Mouse (Mus musculus) myocyte (in vitro differentiated cells): ENCODE measurements at regions not wholly inside any gene's neighbourhood (a gene's known extent, or its start where the extent isn't known, plus 50 kb on each side); places are given as distances from the start of the nearest gene placed in this dataset.

Source experiments
- H3K27me3 ChIP-seq: one replicate; pipeline ENCODE4 v1.6.1; 2011; ENCODE audit not compliant: control insufficient read depth, insufficient read depth, insufficient read length
- H3K36me3 ChIP-seq: one replicate; pipeline ENCODE4 v1.6.1; 2011; ENCODE audit not compliant: control insufficient read depth, insufficient read depth
- H3K4me2 ChIP-seq: one replicate; pipeline ENCODE4 v1.6.1; 2011; ENCODE audit warnings: low read depth, control low read depth
- H3K4me3 ChIP-seq: one replicate; pipeline ENCODE4 v1.5.1; 2011; ENCODE audit warnings: mild to moderate bottlenecking, control low read depth, moderate library complexity
- H3K79me2 ChIP-seq: one replicate; pipeline ENCODE4 v1.6.1; 2011; ENCODE audit not compliant: control insufficient read depth, insufficient read depth
- H3ac ChIP-seq: one replicate; pipeline ENCODE4 v1.6.1; 2011; ENCODE audit not compliant: control insufficient read depth, insufficient read length
- CEBPB ChIP-seq: IDR thresholded peaks from 2 replicates; pipeline ENCODE4 v1.6.1; 2011; ENCODE audit warnings: mild to moderate bottlenecking, moderate library complexity; ENCODE audit not compliant: poor library complexity, insufficient read depth, severe bottlenecking
- E2F4 ChIP-seq: IDR thresholded peaks from one replicate; pipeline ENCODE4 v1.6.1; 2011; ENCODE audit warnings: mild to moderate bottlenecking, control low read depth, moderate library complexity; ENCODE audit not compliant: insufficient read depth
- MAX ChIP-seq: IDR thresholded peaks from one replicate; pipeline ENCODE4 v1.6.1; 2011; ENCODE audit warnings: low read depth, mild to moderate bottlenecking, control low read depth
- MYOD1 ChIP-seq, 3 experiments: IDR thresholded peaks; one replicate each; pipeline ENCODE4 v1.6.1; 2011; ENCODE audit warnings: control low read depth in 2 of 3, low read depth in 2 of 3, mild to moderate bottlenecking in 2 of 3, moderate library complexity in 1 of 3; ENCODE audit not compliant: insufficient read length in 2 of 3, control insufficient read depth in 1 of 3
- MYOG ChIP-seq, 3 experiments: IDR thresholded peaks; one replicate each; pipeline ENCODE4 v1.6.1; 2011; ENCODE audit warnings: control low read depth in 2 of 3, low read depth in 2 of 3, mild to moderate bottlenecking in 2 of 3; ENCODE audit not compliant: insufficient read length in 2 of 3, control insufficient read depth in 1 of 3, insufficient read depth in 1 of 3
- POLR2A ChIP-seq: IDR thresholded peaks from one replicate; pipeline ENCODE4 v1.6.1; 2011; ENCODE audit warnings: low read depth, mild to moderate bottlenecking, control low read depth, moderate library complexity; ENCODE audit not compliant: insufficient read length
- POLR2AphosphoS2 ChIP-seq: IDR thresholded peaks from one replicate; pipeline ENCODE4 v1.6.1; 2011; ENCODE audit warnings: low read depth, control low read depth; ENCODE audit not compliant: insufficient read length
- REST ChIP-seq: IDR thresholded peaks from one replicate; pipeline ENCODE4 v1.6.1; 2011; ENCODE audit warnings: mild to moderate bottlenecking, control low read depth, moderate library complexity; ENCODE audit not compliant: insufficient read depth, insufficient read length
- SRF ChIP-seq: IDR thresholded peaks from one replicate; pipeline ENCODE4 v1.6.1; 2011; ENCODE audit warnings: low read depth; ENCODE audit not compliant: control insufficient read depth, insufficient read length
- TCF12 ChIP-seq: IDR thresholded peaks from one replicate; pipeline ENCODE4 v1.6.1; 2011; ENCODE audit warnings: mild to moderate bottlenecking, control low read depth; ENCODE audit not compliant: poor library complexity, insufficient read depth, severe bottlenecking
- TCF3 ChIP-seq: IDR thresholded peaks from one replicate; pipeline ENCODE4 v1.6.1; 2011; ENCODE audit warnings: low read depth, control low read depth; ENCODE audit not compliant: insufficient read length
- USF1 ChIP-seq: IDR thresholded peaks from one replicate; pipeline ENCODE4 v1.6.1; 2011; ENCODE audit warnings: low read depth, mild to moderate bottlenecking, control low read depth, moderate library complexity

DNA sequence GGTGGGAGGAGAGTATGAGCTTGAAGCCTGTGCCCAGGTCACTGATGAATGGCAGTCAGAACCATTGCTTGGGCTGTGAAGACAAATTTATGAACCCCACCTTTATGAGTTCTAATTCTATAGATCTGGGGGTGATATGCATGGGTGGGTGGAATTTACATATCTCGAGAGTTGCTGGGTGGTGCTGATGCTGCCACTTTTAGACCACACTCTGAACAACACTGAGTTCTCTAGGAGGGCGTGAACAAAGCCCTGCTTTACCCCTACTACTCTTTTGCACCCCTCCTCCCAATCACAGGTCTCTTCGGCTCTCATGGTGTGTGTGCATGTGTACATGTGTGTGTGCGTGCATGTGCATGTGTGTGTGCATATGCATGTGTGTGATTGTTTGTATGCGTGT lies 281.2 kb upstream of the Smarca2 start:
- no peak overlapping the region for H3ac ChIP-seq
- H3K27me3 ChIP-seq = no peaks in the 10 kb centered on the region
- no peaks in the 10 kb centered on the region for H3K79me2 ChIP-seq
- no peak overlapping the region for H3K4me3 ChIP-seq
- no peak for TF ChIP-seq CEBPB
- no peak for TF ChIP-seq MAX
- TF ChIP-seq POLR2AphosphoS2 = no peak
- no peak for TF ChIP-seq MYOD1 (IDR thresholded peaks at IDR 0.05; ENCODE audit: control insufficient read depth in 1 of 3, insufficient read length in 2 of 3, low read depth in 2 of 3)
- TF ChIP-seq USF1 = no peak
- no peak for TF ChIP-seq SRF
- TF ChIP-seq TCF3 = no peak
- TF ChIP-seq E2F4 = no peak
- no peak for TF ChIP-seq REST
- no peak for TF ChIP-seq POLR2A
- TF ChIP-seq MYOG (IDR thresholded peaks at IDR 0.05; ENCODE audit: control insufficient read depth in 1 of 3, insufficient read depth in 1 of 3, insufficient read length in 2 of 3, low read depth in 2 of 3) = no peak
- H3K4me2 ChIP-seq = no peak overlapping the region
- H3K36me3 ChIP-seq = no peaks in the 10 kb centered on the region

DNA sequence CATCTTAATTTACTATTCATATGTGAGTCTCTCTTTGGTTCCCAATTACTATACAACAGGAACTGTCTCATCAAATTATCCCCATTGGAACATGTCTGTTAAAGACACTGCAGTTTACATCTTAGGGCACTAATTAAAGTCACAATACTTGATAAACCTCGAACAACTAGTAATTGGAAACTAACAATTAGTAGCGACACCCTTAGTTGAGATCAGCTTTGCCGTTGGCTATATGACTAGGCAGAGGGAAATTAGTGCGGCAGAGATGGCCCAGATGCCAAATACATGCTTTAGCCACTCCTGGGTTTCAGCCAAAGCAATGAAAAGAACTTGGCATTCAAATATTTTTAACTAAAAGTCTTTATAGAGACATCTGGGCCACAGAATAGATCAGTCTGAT lies 265.7 kb upstream of the Smarca2 start:
- TF ChIP-seq POLR2A (no peak), CEBPB (no peak), TCF3 (no peak), TCF12 (no peak), MYOG (IDR thresholded peaks at IDR 0.05; ENCODE audit: control insufficient read depth in 1 of 3, insufficient read depth in 1 of 3, insufficient read length in 2 of 3, low read depth in 2 of 3) (no peak), USF1 (no peak), POLR2AphosphoS2 (no peak), SRF (no peak), REST (no peak), MYOD1 (IDR thresholded peaks at IDR 0.05; ENCODE audit: control insufficient read depth in 1 of 3, insufficient read length in 2 of 3, low read depth in 2 of 3) (no peak), MAX (no peak), E2F4 (no peak)
- no peaks in the 10 kb centered on the region for H3K27me3 ChIP-seq
- H3K4me2 ChIP-seq = no peak overlapping the region
- no peak overlapping the region for H3ac ChIP-seq
- H3K4me3 ChIP-seq = no peak overlapping the region
- H3K79me2 ChIP-seq = no peaks in the 10 kb centered on the region
- no peaks in the 10 kb centered on the region for H3K36me3 ChIP-seq

DNA sequence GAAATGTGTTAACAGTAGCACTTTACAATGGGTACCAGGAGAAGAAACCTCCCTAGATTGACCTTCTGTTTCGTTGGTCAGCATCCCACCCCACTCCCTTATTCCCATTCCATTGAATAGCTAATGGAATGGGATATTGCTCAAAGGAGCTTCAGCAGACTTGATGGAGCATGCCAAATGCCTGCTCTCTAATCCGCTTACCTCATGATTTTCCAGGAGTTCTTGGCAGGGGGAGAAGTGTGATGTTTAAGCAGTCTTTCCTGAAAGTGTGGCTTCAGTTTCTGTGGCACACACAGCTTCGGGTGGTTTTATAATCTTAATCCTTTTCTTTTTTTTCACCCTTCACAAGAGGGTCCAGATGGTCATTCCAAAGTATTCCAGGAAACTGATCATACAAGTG lies 264.7 kb upstream of the Smarca2 start:
- Histone ChIP-seq H3K36me3 (no peaks in the 10 kb centered on the region), H3ac (no peak overlapping the region), H3K4me2 (no peak overlapping the region), H3K79me2 (no peaks in the 10 kb centered on the region), H3K27me3 (no peaks in the 10 kb centered on the region), H3K4me3 (no peak overlapping the region)
- TF ChIP-seq E2F4 = no peak
- TF ChIP-seq SRF = no peak
- no peak for TF ChIP-seq MYOD1 (IDR thresholded peaks at IDR 0.05; ENCODE audit: control insufficient read depth in 1 of 3, insufficient read length in 2 of 3, low read depth in 2 of 3)
- no peak for TF ChIP-seq MYOG (IDR thresholded peaks at IDR 0.05; ENCODE audit: control insufficient read depth in 1 of 3, insufficient read depth in 1 of 3, insufficient read length in 2 of 3, low read depth in 2 of 3)
- TF ChIP-seq USF1 = no peak
- no peak for TF ChIP-seq TCF3
- no peak for TF ChIP-seq POLR2A
- TF ChIP-seq POLR2AphosphoS2 = no peak
- no peak for TF ChIP-seq MAX

DNA sequence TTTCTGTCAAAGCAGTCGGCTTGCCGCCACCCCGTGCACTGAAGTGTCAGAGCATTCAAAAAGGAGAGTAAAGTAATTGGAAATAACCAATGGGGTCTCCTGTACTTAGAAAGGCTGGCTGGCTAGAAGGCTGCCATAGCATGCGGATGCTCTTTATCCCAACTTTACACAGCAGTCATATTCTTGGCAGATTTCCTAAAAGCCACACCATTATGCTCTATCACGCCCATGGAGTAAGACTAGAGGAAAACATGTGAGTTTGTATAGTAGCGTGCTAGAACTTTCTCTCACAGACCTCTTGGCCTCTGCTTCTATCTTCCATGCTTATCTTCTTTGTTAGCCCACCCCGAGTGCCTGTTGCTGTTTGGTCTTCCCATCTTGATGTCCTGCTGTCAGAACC lies 249.8 kb upstream of the Smarca2 start:
- no peaks in the 10 kb centered on the region for H3K79me2 ChIP-seq
- no peaks in the 10 kb centered on the region for H3K36me3 ChIP-seq
- no peaks in the 10 kb centered on the region for H3K27me3 ChIP-seq
- H3ac ChIP-seq = no peak overlapping the region
- H3K4me2 ChIP-seq = no peak overlapping the region
- no peak overlapping the region for H3K4me3 ChIP-seq
- TF ChIP-seq USF1 (no peak), POLR2AphosphoS2 (no peak), MAX (no peak), REST (no peak), SRF (no peak)

DNA sequence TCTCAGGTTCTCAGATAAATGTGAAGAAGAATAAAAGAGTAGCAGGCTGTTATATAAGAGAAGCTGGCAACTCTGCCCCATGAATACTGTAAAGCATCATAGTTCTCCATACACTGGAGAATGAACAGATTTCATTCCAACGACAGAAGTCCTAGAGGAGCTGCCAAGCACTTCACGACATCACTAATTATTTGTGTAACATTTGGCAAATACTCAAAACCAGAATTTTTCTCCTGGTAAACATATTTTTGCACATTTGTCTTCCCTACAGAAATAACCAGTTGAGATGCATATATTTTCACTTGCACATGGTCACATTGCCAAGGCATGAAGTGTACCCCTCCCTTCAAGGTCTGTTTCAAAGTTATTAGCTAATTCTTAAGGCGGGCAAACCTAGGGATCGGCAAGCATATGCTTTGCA lies 220.9 kb upstream of the Smarca2 start:
- H3K27me3 ChIP-seq = no peaks in the 10 kb centered on the region
- H3ac ChIP-seq = no peak overlapping the region
- H3K79me2 ChIP-seq = no peaks in the 10 kb centered on the region
- no peaks in the 10 kb centered on the region for H3K36me3 ChIP-seq
- H3K4me3 ChIP-seq = no peak overlapping the region
- TF ChIP-seq MAX = no peak
- no peak for TF ChIP-seq MYOG (IDR thresholded peaks at IDR 0.05; ENCODE audit: control insufficient read depth in 1 of 3, insufficient read depth in 1 of 3, insufficient read length in 2 of 3, low read depth in 2 of 3)
- no peak for TF ChIP-seq REST
- TF ChIP-seq SRF = no peak
- TF ChIP-seq CEBPB = no peak
- no peak overlapping the region for H3K4me2 ChIP-seq
